Mouse (Mus musculus) CH12.LX (cell line): ENCODE results near the gene Hdac4.

Experiments used
- CHD1 ChIP-seq: IDR thresholded peaks from 2 replicates; pipeline ENCODE4 v1.6.1; 2012; ENCODE audit warnings: low read depth, low read length, improper control_type of control experiment, inconsistent platforms
- CTCF ChIP-seq, 2 experiments: IDR thresholded peaks in 1 of 2; conservative IDR thresholded peaks in 1 of 2; 2 replicates each; pipeline ENCODE4 v1.5.1; 2011 to 2012; ENCODE audit warnings: low read depth in 2 of 2, low read length in 2 of 2, improper control_type of control experiment in 1 of 2, inconsistent platforms in 1 of 2, mild to moderate bottlenecking in 1 of 2, moderate library complexity in 1 of 2
- EP300 ChIP-seq: IDR thresholded peaks from 2 replicates; pipeline ENCODE4 v1.6.1; 2011; ENCODE audit warnings: low read length, improper control_type of control experiment
- GABPA ChIP-seq: IDR thresholded peaks from 2 replicates; pipeline ENCODE4 v1.6.1; 2012; ENCODE audit warnings: low read depth, low read length, improper control_type of control experiment, inconsistent platforms; ENCODE audit not compliant: insufficient replicate concordance
- JUND ChIP-seq: conservative IDR thresholded peaks from 2 replicates; pipeline ENCODE4 v1.6.1; 2011; ENCODE audit warnings: low read depth, low read length, improper control_type of control experiment
- MAX ChIP-seq: IDR thresholded peaks from 2 replicates; pipeline ENCODE4 v1.6.1; 2011; ENCODE audit warnings: low read length, improper control_type of control experiment
- NRF1 ChIP-seq: IDR thresholded peaks from 2 replicates; pipeline ENCODE4 v1.6.1; 2014; ENCODE audit warnings: low read depth, mild to moderate bottlenecking, inconsistent platforms, low read length, improper control_type of control experiment, moderate library complexity
- POLR2A ChIP-seq: IDR thresholded peaks from 2 replicates; pipeline ENCODE4 v1.6.1; 2011; ENCODE audit warnings: low read depth, mild to moderate bottlenecking, improper control_type of control experiment, low read length
- USF1 ChIP-seq: IDR thresholded peaks from 2 replicates; pipeline ENCODE4 v1.6.1; 2014; ENCODE audit warnings: low read depth, mild to moderate bottlenecking, inconsistent platforms, low read length, improper control_type of control experiment
- ZC3H11A ChIP-seq: IDR thresholded peaks from 2 replicates; pipeline ENCODE4 v1.6.1; 2012; ENCODE audit warnings: low read depth, mild to moderate bottlenecking, inconsistent platforms, low read length, improper control_type of control experiment

DNA sequence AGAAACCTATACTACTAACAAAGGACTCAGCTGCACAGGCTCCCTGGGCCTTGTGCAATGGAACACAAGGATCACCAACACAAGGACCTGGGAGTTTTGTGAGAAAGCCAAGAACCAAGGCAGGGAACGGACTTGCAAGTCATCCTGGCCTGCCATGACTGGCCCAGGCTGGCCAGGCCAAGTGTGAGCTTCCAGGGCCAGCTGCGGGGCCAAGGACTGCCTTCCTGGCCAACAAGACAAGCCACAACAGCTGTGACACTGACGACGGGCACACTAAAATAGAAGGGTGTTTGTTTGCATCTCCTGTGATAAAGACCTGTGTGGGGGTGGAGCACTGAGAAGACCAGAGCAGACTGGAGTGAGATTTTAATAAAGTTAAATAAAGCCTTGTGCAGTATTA is 96.0 kb downstream of the Hdac4 start:
- no peak for TF ChIP-seq POLR2A
- TF ChIP-seq CTCF (conservative IDR thresholded peaks at IDR 0.05 in 1 of 2, IDR thresholded peaks at IDR 0.05 in 1 of 2; ENCODE audit: low read depth in 2 of 2, low read length in 2 of 2), result no peak
- TF ChIP-seq MAX, result no peak
- TF ChIP-seq CHD1, result no peak
- no peak for TF ChIP-seq ZC3H11A
- TF ChIP-seq USF1, result no peak
- no peak for TF ChIP-seq JUND
- no peak for TF ChIP-seq EP300
- no peak for TF ChIP-seq GABPA
- no peak for TF ChIP-seq NRF1
